Mouse (Mus musculus) thymus, postnatal 14 days (tissue): ENCODE results near the gene Gja4.

ENCODE experiments used
- DNase-seq: peaks from one replicate; pipeline ENCODE4 v3.0.0; 2021

The Gja4 gene

DNA sequence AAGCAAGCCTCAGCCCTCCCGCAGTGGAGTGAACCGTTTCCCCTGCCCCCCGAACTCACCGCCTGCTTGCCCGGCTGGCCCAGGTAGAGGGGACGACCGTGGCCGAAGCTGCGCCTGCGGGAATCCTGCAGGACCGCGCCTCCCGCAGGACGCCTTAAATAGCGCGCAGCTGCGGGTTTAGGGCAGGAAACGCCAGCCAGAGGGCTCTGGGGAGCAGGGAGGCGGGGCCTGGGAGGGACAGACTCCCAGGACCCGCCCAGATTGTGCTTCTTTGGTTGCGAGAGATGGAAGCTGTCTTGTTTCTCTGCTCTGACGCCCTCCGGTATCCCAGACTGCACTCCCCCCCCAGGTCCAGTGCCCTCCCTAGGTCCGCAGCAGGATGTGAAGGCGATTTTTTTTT, at the start of gene Gja4:
Gene Gja4, minus strand, starts transcription at position 179 of the 400 bp plus-strand sequence.
- peak; percentile 59 for DNase-seq

DNA sequence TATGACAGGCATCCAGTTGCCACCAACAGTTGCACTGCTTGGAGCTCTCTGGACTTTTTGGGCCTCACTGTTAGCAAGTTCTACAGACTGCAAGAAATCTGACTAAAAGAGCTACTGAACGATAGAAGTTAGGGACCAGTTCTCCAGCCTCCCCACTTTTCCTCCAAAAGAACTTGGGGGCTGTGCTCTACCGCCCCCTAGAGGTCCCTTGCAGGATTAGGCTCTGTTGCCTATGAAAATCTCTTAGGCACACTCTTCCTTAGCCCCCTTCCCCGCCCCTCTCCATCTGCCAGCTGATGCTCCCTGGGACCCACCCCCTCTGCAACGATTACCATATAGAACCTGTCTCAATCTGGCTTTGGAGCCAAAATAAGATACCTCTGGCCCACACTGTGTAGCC, 49.5 kb upstream of the Gja4 start:
- DNase-seq: peak; percentile 14

DNA sequence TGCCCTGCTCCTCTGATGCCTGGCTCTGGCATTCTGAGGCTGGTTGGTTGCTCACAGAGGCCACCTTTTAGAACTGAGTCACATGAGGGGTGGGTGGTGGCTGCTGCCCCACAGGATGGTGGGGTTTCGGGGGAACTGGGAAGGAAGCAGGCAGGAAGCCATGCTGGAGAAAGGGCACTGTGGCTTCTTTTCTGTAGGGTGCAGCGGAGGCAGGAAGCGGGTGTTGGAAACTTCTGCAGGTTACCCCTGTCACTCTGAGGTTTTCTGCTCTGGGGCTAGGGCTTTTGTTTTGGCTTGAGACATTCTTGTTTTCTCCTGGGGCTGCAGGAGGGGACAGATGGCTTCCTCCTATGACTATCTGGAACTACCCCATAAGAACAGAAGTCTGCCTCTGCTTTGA, 48.7 kb upstream of the Gja4 start:
- no peak for DNase-seq

DNA sequence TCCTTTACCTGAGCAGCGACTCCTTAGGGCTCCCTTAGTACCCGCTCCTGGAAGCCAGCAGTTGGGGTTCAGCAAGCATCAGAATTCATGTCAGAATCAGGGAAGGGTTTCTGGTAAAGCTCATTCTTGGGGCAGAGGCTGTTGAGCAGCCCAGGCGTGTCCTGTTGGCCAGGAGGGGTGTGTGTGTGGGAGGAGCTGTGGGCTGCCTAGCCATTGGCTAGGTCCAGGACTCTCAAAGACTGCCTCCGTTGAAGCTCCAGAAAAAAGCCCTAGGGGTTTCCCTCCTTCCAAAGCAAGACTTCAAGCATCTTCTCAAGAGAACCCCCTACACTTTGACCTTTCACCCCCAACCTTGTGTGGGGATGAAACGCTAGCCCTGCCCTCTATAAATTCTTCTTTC, 44.2 kb upstream of the Gja4 start, which contains the start of gene Gjb5:
Gene Gjb5, minus strand, starts transcription at position 164 of the 400 bp plus-strand sequence.
- no peak for DNase-seq

DNA sequence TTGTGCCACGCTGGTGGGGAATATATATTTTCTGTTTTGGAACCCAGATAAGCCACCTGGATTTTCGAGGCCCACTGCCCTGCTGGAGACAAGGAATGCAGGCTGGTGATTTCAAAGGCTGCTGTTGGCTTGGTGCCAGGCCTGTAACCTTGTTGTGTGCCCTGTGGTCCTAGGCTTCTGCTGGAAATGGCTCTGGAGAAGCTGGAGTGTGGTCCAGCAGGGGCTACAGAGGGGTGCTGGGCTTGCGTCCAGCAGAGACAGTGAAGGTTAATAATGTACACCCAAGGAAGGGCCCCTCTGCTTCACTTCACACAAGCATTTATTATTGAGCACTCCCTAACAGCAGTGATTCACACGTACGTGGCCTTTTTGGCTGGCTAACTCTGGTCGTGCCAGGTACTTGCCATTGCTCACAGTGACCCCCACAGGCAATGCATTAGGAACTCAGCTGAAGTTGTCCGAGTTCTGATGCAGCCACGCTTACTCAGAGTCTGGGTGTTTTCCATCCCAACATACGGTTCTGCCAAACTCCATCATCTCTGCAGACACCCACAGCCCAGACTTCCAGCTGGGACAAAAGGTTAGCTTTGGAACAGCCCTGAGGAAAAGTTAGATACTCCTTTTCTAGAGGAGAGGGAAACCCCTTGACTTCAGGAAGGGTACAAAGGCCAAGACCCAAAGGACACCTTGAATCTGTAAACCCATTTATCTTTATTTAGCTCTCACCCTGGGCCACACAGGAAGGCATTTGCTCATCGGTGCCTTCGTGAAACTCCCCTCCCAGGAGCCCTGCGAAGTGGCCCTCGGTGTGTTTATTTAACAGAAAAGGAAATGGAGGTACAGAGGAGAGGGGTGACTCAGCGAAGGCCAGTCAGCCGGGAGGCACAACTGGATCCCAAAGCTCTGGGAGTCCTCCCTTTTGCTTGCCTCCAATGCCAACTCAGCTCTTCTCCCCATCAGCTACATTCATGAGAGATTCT, 41.0 kb upstream of the Gja4 start:
- no peak for DNase-seq

DNA sequence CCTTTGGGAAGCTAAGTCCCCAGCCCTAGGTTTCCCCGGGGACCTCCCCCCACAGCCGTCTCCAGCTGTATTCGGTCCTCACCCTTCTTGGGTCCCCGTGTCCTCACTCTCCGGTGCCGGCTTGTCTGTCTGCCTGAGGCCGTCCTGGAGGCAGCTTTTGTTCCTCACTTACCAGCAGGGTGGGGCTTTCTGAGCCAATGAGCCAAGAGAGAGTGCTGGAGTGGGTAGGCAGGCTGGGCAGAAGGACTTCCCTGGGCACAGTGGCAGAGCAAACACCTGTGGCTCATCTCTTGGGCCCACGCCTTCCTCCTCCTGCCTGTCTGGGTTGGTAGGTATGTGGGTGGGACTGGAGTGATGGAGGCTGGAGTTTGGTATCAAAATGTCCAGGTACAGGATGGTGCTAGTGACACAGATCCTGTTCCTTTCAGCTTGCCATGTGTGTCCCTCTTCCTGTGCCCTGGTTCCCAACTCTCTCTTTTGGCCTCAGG, 40.2 kb upstream of the Gja4 start, which contains the start of gene Gjb4:
Gene Gjb4, minus strand, starts transcription at position 131 of the 488 bp plus-strand sequence.
- no peak for DNase-seq

DNA sequence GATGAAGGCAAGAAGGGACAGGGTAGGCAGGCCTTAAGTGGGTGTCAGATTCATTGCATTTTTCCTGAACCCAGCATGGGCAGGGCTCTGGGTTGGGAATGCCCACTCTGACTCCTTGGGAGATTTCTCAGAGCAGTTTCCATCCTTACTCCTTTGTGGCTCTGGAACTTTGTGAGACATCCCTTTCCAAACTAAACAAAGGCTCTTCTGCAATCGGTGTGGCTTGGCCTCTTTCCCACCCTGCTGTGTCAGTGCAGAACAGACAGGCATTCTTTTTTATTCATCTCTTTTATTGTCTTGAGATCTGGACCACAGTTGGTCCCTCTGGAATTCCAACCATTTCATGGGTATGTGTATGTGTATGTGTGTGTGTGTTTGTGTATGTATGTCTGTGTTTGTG, 38.8 kb upstream of the Gja4 start:
- no peak for DNase-seq

DNA sequence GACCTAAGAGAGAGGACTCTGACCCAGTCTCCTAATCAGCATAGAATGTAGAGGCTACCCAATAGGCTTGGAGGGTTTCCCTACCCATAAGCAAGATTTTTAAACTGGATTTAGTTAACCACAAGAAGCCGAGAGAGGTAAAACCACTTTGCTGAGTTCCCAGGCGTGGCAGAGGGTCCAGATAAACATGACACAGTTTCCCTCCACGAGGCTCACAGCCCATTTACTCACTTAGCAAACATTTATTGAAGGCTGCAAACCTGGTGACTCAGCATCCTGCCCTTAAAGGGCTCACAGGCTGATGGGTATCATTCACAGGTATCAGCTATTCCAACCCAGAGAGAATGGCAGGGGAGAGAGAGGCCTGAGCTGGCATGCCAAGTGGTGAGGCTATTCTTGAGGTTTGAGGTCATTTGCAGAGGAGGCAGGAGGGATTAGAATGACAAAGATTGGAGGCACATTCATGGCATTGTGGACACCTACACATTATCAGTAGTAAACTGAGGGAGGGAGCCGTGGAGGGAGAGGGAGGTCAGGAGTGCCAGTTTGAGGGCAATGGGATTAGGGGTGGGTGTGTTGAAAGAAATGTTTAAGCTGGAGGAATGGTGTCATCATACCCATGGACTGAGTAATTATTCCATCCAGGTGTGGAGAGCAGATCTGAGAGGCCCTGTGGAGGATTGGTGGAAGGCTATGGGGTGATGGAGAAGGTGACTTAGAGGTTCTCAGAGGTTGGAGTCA, 35.9 kb upstream of the Gja4 start:
- no peak for DNase-seq

DNA sequence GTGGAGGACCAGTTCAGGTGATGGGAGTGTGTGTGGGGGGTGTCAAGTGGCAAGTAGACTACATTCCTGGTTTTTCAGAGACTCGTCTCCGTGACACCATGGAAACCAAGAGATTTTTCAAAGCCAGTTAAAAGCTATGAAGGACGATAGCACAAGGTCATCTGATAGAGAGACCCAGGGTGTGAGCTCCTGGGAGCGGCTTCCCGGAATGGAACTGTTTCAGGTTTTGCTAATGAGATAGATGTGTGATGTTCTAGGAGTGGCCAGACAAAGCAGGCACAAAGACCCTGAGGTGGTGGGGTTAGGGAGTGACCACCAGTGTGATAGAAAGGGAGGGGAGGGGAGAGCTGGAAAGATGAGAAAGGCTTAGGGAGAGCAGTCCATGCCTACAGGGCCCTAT, 31.2 kb upstream of the Gja4 start:
- no peak for DNase-seq

DNA sequence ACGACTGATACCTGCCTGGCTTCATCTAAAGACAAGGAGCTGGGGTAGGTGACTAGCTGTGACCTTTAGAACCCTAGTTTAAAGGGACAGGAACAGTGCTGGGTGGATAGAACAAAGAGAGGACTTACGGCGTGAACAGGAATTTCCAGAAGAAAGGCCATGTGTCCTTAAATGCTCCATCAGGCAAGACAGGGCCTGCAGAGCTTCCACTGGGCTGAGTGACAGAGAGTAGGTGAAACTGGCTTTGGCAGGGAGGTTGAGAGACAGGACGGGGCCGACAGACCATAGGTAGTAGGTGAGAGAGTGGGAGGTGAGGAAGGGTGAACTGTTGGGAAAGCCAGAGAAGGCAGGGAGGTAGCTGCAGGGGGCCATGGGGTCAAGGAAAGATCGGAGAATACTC, 27.5 kb upstream of the Gja4 start:
- no peak for DNase-seq

DNA sequence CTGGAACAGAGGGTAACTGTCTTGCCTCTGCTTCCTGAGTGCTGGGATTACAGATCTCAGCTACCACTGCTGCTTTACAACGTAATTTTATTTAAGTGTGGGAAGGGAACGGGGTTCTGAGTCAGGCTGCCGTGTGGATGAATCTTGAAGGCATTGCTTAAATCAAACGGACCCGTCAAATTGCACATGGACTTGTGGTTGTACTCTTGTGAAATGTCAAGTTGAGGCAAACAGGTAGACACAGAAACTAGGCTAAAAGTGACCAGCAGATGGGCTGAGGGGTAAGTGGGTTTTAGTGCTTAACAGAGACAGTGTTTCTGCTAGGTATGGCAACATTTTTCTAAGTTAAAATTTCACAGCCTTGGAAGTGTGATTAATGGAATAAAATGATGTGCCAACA, 23.8 kb upstream of the Gja4 start:
- no peak for DNase-seq

DNA sequence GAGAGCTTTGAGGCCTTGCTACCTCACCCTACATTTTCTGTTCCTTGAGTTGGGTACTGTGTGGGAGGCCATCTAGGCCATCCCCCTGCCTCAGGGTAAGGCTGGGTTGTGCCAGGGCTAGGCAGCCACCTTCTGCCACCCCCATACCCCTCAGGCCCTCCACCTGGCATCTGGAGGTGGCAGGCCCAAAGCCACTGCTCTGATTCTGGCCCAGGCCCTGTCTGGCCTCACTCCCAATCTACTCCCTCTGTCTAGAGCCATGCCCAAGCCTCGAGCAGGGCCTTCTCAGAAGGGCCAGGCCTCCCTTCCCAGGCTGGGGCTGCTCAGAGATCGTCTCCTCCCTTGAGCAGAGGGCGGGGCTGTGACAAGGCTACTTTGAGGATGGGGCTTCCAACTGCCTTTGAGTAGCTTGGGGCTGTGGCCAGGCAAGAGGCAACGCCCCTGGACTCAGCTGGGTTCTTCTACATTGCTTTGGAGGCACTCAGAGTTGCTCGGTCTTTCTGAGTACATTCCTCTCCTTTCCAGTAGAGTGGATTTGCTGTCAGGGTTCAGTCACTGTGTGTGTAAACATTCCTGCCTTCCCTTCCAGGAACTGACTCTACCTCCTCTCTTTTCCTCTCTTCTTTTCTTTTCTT, 21.1 kb upstream of the Gja4 start:
- no peak for DNase-seq

DNA sequence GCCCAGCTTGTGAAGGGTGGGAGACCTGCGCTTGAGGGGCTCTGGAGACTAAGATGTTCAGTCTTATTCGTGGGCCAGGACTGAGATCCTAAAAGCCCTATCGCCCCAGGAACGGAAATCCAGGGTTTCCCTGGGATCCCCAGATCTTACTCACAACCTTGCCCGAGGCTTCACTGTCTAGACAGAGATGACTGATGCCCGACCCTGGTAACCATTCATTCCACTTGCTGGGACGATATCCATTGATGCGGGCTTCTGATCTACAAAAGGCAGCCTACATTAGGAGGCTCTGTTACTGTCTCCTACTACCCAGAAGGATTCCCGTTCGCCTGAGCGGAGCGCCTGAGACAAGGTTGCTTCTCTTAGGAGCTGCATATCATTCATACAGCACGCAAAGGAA, 17.3 kb upstream of the Gja4 start:
- DNase-seq: no peak

DNA sequence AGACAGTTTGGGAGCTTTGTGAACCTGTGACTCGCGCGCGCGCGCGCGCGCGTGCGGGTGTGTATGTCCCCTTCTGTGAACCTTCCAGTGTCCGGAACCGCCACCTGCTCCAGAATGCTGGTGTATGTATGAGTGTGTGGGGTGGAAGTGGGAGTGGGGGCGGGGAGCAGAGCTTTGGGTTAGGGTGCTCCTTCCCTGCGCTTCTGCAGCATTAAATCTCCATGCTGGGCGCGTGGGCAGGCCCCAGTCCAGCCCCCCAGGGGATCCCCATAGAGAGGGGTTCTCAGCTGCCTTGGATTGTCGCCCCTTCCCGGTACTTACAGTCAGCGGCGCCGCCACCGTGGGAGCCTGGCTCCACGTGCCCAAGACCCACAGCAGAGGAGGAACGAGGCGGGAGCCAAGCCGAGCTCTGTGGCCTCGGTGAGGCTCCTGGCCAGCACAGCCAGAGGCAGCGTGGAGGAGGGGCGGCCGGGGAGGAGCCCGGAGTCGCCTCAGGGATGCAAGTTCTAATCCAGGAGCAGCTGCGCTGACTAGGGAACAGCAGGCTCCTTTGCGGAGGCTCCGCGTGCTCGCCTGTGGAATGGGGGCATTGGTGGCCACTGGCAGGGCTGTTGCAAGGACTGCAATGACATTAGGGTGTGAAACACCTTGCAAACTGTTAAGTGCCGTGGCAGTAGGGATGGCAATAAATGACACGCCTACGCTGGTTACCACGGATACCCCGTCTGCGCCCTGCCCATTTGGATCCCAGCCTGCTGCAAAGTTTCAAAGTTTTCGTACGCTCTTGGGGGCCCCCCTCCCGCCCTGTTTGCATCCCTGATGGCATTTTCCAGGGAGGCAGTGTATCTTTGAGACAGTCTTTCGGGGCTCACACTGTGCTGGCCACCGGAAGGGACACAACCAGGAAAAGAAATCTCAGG, 16.6 kb upstream of the Gja4 start, which contains the start of gene Gjb3:
Gene Gjb3, minus strand, starts transcription at position 664 of the 920 bp plus-strand sequence.
- no peak for DNase-seq

DNA sequence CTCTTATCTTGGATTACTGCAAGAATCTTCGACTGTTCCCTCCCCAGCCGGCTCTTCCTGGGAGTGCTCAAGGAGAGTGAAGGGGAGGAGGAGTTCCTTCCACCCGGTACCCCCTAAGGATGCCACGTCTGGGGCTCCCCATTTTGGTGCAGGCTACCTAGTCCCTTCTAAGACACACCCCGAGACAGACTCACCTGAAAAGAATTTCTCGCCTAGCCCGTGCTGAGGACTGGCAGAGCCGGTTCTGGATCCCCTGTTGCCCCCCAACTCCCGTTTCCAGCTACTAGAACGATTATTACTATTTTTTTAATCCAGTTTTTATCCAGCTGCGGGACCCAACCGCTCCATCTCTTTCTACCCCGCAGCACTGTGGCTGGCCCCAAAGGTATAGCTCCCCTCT, 15.9 kb upstream of the Gja4 start:
- no peak for DNase-seq

DNA sequence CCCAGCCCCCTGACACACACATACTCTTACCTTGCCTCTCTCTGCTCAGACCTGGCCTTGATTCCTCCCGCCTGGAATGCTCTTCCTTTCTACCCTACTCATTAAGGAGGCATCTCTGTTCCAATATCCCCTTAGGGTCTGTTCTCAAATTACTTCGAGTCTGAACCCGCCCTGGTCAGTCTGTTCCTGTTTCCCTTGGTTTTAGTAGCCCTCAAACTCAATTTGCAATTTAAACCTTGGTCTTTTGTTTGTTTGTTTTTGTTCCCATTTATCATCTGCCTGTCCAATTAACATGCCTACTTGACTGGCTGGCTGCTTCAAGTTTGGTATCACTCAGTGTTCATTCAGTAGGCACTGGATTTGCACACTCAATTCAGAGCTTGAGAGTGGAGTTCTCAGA, 15.2 kb upstream of the Gja4 start:
- DNase-seq: no peak

DNA sequence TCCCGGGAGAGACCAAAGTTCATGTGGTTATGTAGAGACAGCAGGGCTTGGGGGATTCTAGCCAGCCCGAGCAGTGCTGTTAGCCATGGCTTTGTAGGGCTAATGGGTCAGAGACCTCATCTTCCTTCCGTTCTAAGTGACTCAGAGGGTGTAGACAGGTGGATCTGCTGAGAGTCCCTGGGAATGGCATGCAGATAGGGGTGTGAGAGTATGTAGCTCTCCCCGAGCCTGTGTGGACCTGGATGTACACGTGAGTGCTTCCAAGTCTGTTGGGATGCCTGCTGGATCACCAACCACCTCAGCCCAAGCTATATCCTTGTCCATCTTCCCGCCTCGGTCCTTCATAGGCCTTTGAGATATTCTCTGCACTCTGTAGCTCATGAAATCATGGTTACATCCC, 14.5 kb upstream of the Gja4 start:
- DNase-seq: no peak

DNA sequence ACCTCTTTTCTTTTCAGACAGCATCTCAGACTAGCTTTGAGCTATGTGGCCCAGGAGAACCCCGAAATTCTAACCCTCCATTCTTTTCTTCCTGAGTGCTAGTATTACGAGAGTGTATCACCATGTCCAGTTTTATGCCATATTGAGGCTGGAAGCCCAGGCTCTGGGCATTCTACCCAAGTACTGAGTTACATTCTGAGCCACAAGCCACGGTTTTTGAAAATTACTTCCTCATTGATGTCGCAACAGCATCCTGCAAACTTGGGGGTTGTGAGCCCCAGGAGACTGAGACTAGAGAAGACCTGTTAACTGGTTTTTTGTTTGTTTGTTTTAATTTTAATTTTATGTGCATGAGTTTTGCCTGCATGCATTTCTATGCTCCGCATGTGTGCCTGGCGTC, 13.9 kb upstream of the Gja4 start:
- no peak for DNase-seq

DNA sequence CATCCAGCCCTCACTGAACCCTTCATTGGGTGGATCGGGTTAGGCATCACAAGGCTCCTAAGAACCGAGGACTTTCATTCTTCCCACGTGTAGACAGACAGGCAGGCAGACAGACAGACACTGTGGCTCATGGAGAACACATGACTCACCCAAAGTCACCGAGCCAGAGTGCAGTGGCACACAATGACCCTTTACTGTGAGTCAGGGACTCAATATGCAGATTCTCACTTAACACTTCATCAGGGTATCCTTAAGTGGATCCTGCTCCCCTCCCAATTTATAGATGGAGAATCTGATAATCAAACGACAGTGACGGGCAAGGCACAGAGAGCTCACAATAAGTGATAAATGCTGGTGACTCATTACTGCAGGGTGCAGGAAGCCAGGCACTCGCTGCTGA, 13.4 kb upstream of the Gja4 start:
- no peak for DNase-seq

DNA sequence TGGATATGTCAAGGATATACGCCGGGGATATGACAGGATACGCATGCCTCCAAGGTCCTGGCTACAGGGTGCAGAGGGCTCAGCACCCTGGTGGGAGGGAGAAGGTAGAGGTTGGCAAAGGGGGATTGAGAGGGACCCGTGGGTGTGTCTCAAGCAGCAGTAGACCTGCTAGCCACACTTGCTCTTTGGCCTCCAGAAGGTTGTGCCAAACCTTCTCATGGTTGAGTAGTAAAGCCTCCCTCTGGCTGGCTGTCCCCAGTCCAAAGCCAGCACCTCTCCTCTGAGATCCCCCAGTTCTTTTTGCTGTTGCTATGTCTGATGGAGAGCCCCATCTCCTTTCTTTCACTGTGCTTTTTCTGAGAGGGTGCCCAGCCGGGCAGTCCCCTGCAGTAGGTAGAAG, 11.4 kb upstream of the Gja4 start:
- DNase-seq: no peak

DNA sequence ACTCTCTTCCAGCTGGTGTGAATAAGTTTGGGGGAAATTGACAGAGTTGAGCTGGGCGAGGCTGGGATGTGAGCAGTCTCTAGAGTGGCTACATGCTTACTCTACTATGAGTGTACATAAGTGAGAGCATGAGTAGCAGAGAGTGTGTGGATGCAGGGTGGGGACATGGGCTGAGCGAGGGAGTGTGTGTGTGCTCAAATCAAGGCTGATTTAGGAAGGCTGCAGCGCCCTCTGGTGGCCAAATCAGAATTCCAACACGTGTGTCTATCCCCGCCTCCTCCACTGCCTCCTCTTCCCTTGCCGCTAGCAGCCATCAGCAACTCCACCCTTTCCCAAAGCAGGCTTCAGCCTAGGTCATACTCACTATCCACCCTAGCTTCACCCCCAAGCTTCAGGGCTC, 10.9 kb upstream of the Gja4 start:
- DNase-seq: peak; percentile 61

DNA sequence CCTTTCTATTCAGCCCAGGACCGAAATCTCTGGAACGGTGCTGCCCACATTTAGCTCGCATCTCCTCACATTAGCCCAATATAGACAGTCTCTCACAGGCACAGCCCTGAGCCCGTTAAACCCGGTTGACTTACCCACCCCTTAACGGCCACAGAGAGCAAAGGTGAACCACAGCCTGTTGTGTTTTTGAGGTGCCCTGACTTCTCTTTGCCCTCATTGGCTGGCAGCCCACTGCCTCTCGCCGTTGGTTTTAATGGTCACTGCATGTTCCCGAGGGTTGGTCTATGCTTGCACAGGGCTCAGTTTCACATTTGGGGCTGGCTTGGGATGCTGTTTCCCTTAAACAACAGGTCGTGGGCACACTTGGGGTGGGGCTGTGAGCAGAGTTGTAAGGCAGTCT, 10.5 kb upstream of the Gja4 start:
- DNase-seq: no peak
